Comparison of ENCODE assay signal across 17 mouse cellular contexts in genomic region chr4:105557396-105557795, GRCm38 (mm10).
DNase-seq lines count a peak whose midpoint lies in the region; ATAC-seq and TF ChIP-seq lines count a peak whose summit lies in the region.
"Had no signal": no experiment of that assay in that cellular context is flagged by ENCODE, and none has a peak within 500 bp of the region (broad histone marks: within the 10 kb centered on the region; RNA-seq: fewer than 3 reads in every experiment).

No protein-coding gene starts in this region.

- H3K9me3 ChIP-seq in forebrain, postnatal 0 days (ENCODE audit: low read length): no peaks in the 10 kb centered on the region
- H3K9me3 ChIP-seq: midbrain, embryonic 13.5 days had no signal

- H3K9ac ChIP-seq in forebrain, postnatal 0 days: no peak overlapping the region
- H3K9ac ChIP-seq: liver, embryonic 14.5 days; midbrain, embryonic 13.5 days had no signal

- H3K27ac ChIP-seq in forebrain, postnatal 0 days (ENCODE audit: low read depth, low read length): no peak overlapping the region
- H3K27ac ChIP-seq: liver, embryonic 14.5 days; midbrain, embryonic 13.5 days had no signal

- 94% methylated on average over 2 of the region's 2 CpGs for WGBS in forebrain, postnatal 0 days

- no peak for TF ChIP-seq CTCF in forebrain, postnatal 0 days (IDR thresholded peaks at IDR 0.05; ENCODE audit: low read depth)

- no peaks in the 10 kb centered on the region for H3K36me3 ChIP-seq in forebrain, postnatal 0 days (ENCODE audit: insufficient read depth)
- H3K36me3 ChIP-seq: midbrain, embryonic 13.5 days had no signal

- H3K27me3 ChIP-seq in forebrain, postnatal 0 days (ENCODE audit: insufficient read depth, low read length): no peaks in the 10 kb centered on the region
- H3K27me3 ChIP-seq: midbrain, embryonic 13.5 days had no signal

- ATAC-seq in forebrain, postnatal 0 days: no peak
- ATAC-seq: forebrain, embryonic 16.5 days; midbrain, embryonic 13.5 days had no signal

- peak; percentile 89 for DNase-seq in heart, adult 11 months
- DNase-seq in heart, postnatal 4 days: no peak
- peak; percentile 10 for DNase-seq in lung, postnatal 25 days (ENCODE audit: low spot score)
- no peak for DNase-seq in lung, postnatal 14 days
- peak; percentile 22 for DNase-seq in adrenal gland, postnatal 10 days
- peak; percentile 72 for DNase-seq in skeletal muscle tissue, adult 2 months (ENCODE audit: low read depth, low spot score)
- no peak for DNase-seq in natural killer cell, adult 2 months (ENCODE audit: low spot score in 2 of 2)
- DNase-seq in forebrain, postnatal 0 days: no peak
- DNase-seq: cerebellum, postnatal 10 days; embryo, embryonic 11 days; heart, postnatal 36 days; kidney, postnatal 25 days; left cerebral cortex, postnatal 4 days had no signal

- H3K4me3 ChIP-seq in forebrain, postnatal 0 days (ENCODE audit: low read depth, low read length): no peak overlapping the region
- H3K4me3 ChIP-seq: midbrain, embryonic 13.5 days had no signal

- no peaks in the 10 kb centered on the region for H3K4me1 ChIP-seq in forebrain, postnatal 0 days (ENCODE audit: insufficient read depth)
- H3K4me1 ChIP-seq: midbrain, embryonic 13.5 days had no signal

- H3K4me2 ChIP-seq in forebrain, postnatal 0 days (ENCODE audit: low read depth): no peak overlapping the region
- H3K4me2 ChIP-seq: heart, embryonic 11.5 days; midbrain, embryonic 13.5 days had no signal

Comparison
In these comparisons a context has a peak if more than half of its experiments do, and no peak if none do; other contexts are left out.
1. DNase-seq: peak in heart, adult 11 months (single experiment), lung, postnatal 25 days (single experiment), adrenal gland, postnatal 10 days (single experiment) and skeletal muscle tissue, adult 2 months (single experiment); none in heart, postnatal 4 days (single experiment), lung, postnatal 14 days (single experiment), natural killer cell, adult 2 months (0 of 2) and forebrain, postnatal 0 days (single experiment).